Mouse (Mus musculus) heart, postnatal 0 days (tissue): ENCODE measurements around the gene Top3b. TPM values are rescaled to one million over a fixed set of nuclear protein-coding genes. Genes with fewer than 3 reads are reported as not detected.
"Not testable (repeated sequence)": the region's sequence is repeated elsewhere in the genome, so short reads cannot be mapped to it uniquely, and the experiment has no call there.

Experiments used
- ATAC-seq: fragments of 200-750 bp; cut with Nextera tagmentation; 2 replicates; pipeline ENCODE4 v1.8.0; 2017; ENCODE audit warnings: low read depth, moderate number of reproducible peaks, moderate library complexity; ENCODE audit not compliant: insufficient read depth
- DNase-seq: peaks from one replicate; pipeline ENCODE4 v3.0.0-alpha.2; 2016; ENCODE audit warnings: low spot score
- H3K27ac ChIP-seq: fragments of 300-500 bp; sonication (generic); 2 replicates; pipeline ENCODE4 v1.5.1; 2014; ENCODE audit warnings: low read depth, mild to moderate bottlenecking
- H3K27me3 ChIP-seq: fragments of 300-500 bp; sonication (generic); 2 replicates; pipeline ENCODE4 v1.6.1; 2014; ENCODE audit warnings: low read length, mixed read lengths; ENCODE audit not compliant: control insufficient read depth, insufficient read depth
- H3K36me3 ChIP-seq: fragments of 300-500 bp; sonication (generic); replicated peaks from 2 replicates; pipeline ENCODE4 v1.6.1; 2014; ENCODE audit warnings: low read length, mixed read lengths; ENCODE audit not compliant: control insufficient read depth, insufficient read depth
- H3K4me1 ChIP-seq: fragments of 300-500 bp; sonication (generic); 2 replicates; pipeline ENCODE4 v1.6.1; 2014; ENCODE audit warnings: antibody characterized with exemption; ENCODE audit not compliant: control insufficient read depth, insufficient read depth
- H3K4me2 ChIP-seq: fragments of 300-500 bp; sonication (generic); 2 replicates; pipeline ENCODE4 v1.6.1; 2014; ENCODE audit warnings: low read depth, mild to moderate bottlenecking, low read length, moderate library complexity
- H3K4me3 ChIP-seq: fragments of 300-500 bp; sonication (generic); 2 replicates; pipeline ENCODE4 v1.5.1; 2014; ENCODE audit warnings: low read depth, low read length
- H3K9ac ChIP-seq: fragments of 300-500 bp; sonication (generic); replicated peaks from 2 replicates; pipeline ENCODE4 v1.6.1; 2014; ENCODE audit warnings: low read depth, low read length, mixed read lengths
- H3K9me3 ChIP-seq: fragments of 300-500 bp; sonication (generic); replicated peaks from 2 replicates; pipeline ENCODE4 v1.6.1; 2016; ENCODE audit warnings: low read length; ENCODE audit not compliant: control insufficient read depth
- CTCF ChIP-seq: IDR thresholded peaks from 2 replicates; pipeline ENCODE4 v1.5.1; 2016; ENCODE audit warnings: antibody characterized with exemption, control low read depth, low read depth
- EP300 ChIP-seq: IDR thresholded peaks from 2 replicates; pipeline ENCODE4 v1.6.1; 2016; ENCODE audit warnings: antibody characterized with exemption, low read depth
- WGBS: fragments of 180-500 bp; shearing (Covaris S2); extraction: QIAGEN DNeasy Blood & Tissue Kit; methylation state at CpG from one replicate; pipeline ENCODE4 v1.1.7; 2014; 5-methylcytosine and 5-hydroxymethylcytosine counted together
- polyA plus RNA-seq: library from polyadenylated mRNA; unstranded; fragments of >200 nt; fragmentation: Nextera tagmentation; extraction: Ambion mirVana; gene quantifications from 2 replicates; pipeline ENCODE4 v1.2.1, GENCODE M21; 2015
- total RNA-seq: library from RNA; depleted of rRNA; stranded (reverse); fragments of >200 nt; gene quantifications from 2 replicates; pipeline ENCODE4 v1.2.3, GENCODE M21; 2014; ENCODE audit warnings: low replicate concordance

Top3b gene
- total and polyA plus RNA-seq, 2 experiments from 2014 or later = 31.1 to 63.8 TPM

GRCm38 (mm10) chr16:16849196-16849595 is 21.3 kb upstream of the Top3b start:
- no peaks in the 10 kb centered on the region for H3K4me1 ChIP-seq
- no peak for DNase-seq
- H3K4me3 ChIP-seq = no peak overlapping the region
- no peaks in the 10 kb centered on the region for H3K36me3 ChIP-seq
- TF ChIP-seq CTCF (no peak), EP300 (no peak)
- no peak overlapping the region for H3K9ac ChIP-seq
- ATAC-seq = no peak
- H3K27ac ChIP-seq = no peak overlapping the region
- H3K27me3 ChIP-seq = no peaks in the 10 kb centered on the region
- H3K9me3 ChIP-seq = no peaks in the 10 kb centered on the region
- no peak overlapping the region for H3K4me2 ChIP-seq

GRCm38 (mm10) chr16:16852411-16852810 is 18.1 kb upstream of the Top3b start:
- H3K4me1 ChIP-seq = no peaks in the 10 kb centered on the region
- no peak for TF ChIP-seq CTCF
- TF ChIP-seq EP300 = no peak
- H3K4me2 ChIP-seq = no peak overlapping the region
- no peak for ATAC-seq
- H3K4me3 ChIP-seq = no peak overlapping the region
- no peak for DNase-seq
- no peak overlapping the region for H3K27ac ChIP-seq
- 72% methylated on average over 3 of the region's 3 CpGs for WGBS
- no peaks in the 10 kb centered on the region for H3K9me3 ChIP-seq
- no peak overlapping the region for H3K9ac ChIP-seq
- H3K36me3 ChIP-seq = no peaks in the 10 kb centered on the region
- H3K27me3 ChIP-seq = no peaks in the 10 kb centered on the region

GRCm38 (mm10) chr16:16854836-16855235 is 15.7 kb upstream of the Top3b start:
- no peaks in the 10 kb centered on the region for H3K27me3 ChIP-seq
- no peaks in the 10 kb centered on the region for H3K9me3 ChIP-seq
- no peak for TF ChIP-seq EP300
- peak; percentile 58 for TF ChIP-seq CTCF
- H3K4me3 ChIP-seq = no peak overlapping the region
- peak; percentile 44 for DNase-seq
- H3K9ac ChIP-seq = no peak overlapping the region
- no peak overlapping the region for H3K27ac ChIP-seq
- H3K4me1 ChIP-seq = no peaks in the 10 kb centered on the region
- ATAC-seq = no peak
- no peak overlapping the region for H3K4me2 ChIP-seq
- 18% methylated on average over 6 of the region's 6 CpGs for WGBS
- no peaks in the 10 kb centered on the region for H3K36me3 ChIP-seq

GRCm38 (mm10) chr16:16855541-16855940 is 15.0 kb upstream of the Top3b start:
- Histone ChIP-seq H3K4me3 (no peak overlapping the region), H3K9me3 (no peaks in the 10 kb centered on the region), H3K27ac (no peak overlapping the region), H3K9ac (no peak overlapping the region), H3K27me3 (no peaks in the 10 kb centered on the region), H3K4me2 (no peak overlapping the region), H3K4me1 (no peaks in the 10 kb centered on the region), H3K36me3 (no peaks in the 10 kb centered on the region)
- 93% methylated on average over 1 of the region's 1 CpGs for WGBS
- ATAC-seq = no peak
- no peak for TF ChIP-seq CTCF
- TF ChIP-seq EP300 = no peak
- no peak for DNase-seq

GRCm38 (mm10) chr16:16856054-16856453 is 14.5 kb upstream of the Top3b start:
- not testable (repeated sequence) for H3K27me3 ChIP-seq, H3K9me3 ChIP-seq, DNase-seq, H3K4me3 ChIP-seq, H3K27ac ChIP-seq, H3K4me2 ChIP-seq, ATAC-seq, H3K9ac ChIP-seq, H3K4me1 ChIP-seq, H3K36me3 ChIP-seq
- WGBS = 75% methylated on average over 9 of the region's 9 CpGs

GRCm38 (mm10) chr16:16856731-16857476 is 13.6 kb upstream of the Top3b start:
- TF ChIP-seq EP300 (no peak), CTCF (no peak)
- H3K36me3 ChIP-seq = no peaks in the 10 kb centered on the region
- no peak overlapping the region for H3K27ac ChIP-seq
- no peaks in the 10 kb centered on the region for H3K4me1 ChIP-seq
- no peak overlapping the region for H3K9ac ChIP-seq
- H3K27me3 ChIP-seq = no peaks in the 10 kb centered on the region
- H3K9me3 ChIP-seq = no peaks in the 10 kb centered on the region
- ATAC-seq = no peak
- no peak overlapping the region for H3K4me2 ChIP-seq
- DNase-seq = no peak
- 62% methylated on average over 13 of the region's 13 CpGs for WGBS
- H3K4me3 ChIP-seq = no peak overlapping the region
